Mouse (Mus musculus): ENCODE data around the gene Gm11027. TPM values are rescaled to one million over a fixed set of nuclear protein-coding genes. Genes with fewer than 3 reads are reported as not detected.
"Not testable (repeated sequence)": the region's sequence is repeated elsewhere in the genome, so short reads cannot be mapped to it uniquely, and the experiment has no call there.

Gene Gm11027
- not detected in 2 replicates for polyA plus RNA-seq (2012; rRNA removed)

- 94% methylated on average over 2 of the region's 2 CpGs for WGBS
- not testable (repeated sequence) for H3K4me1 ChIP-seq (ENCODE audit: control insufficient read depth, insufficient read depth, insufficient read length, low read length); H3K36me3 ChIP-seq (ENCODE audit: control insufficient read depth, insufficient read depth, low read length); H3K27ac ChIP-seq (ENCODE audit: insufficient read depth, low read depth, low read length); H3K4me3 ChIP-seq (ENCODE audit: low read depth, low read length); H3K27me3 ChIP-seq (ENCODE audit: control insufficient read depth, insufficient read depth, low read length)
Observed at GRCm38 (mm10) chr12:116275086-116275485, at the start of gene Gm11027. Gene Gm11027 (plus strand): TSS chr12:116275386.

GRCm38 (mm10) chr12:116226289-116227057 lies 48.7 kb upstream of the Gm11027 start:
- 79% methylated on average over 10 of the region's 10 CpGs for WGBS
- no peak overlapping the region for H3K27ac ChIP-seq (ENCODE audit: insufficient read depth, low read depth, low read length)

GRCm38 (mm10) chr12:116229451-116229850 lies 45.7 kb upstream of the Gm11027 start:
- H3K27ac ChIP-seq (ENCODE audit: insufficient read depth, low read depth, low read length): no peak overlapping the region
- 90% methylated on average over 3 of the region's 3 CpGs for WGBS
- H3K4me3 ChIP-seq (ENCODE audit: low read depth, low read length): no peak overlapping the region
- TF ChIP-seq POLR2A (IDR thresholded peaks at IDR 0.05; ENCODE audit: low read depth, low read length) (no peak), CTCF (IDR thresholded peaks at IDR 0.05; ENCODE audit: extremely low read depth, insufficient read length, insufficient replicate concordance, low read depth, low read length) (no peak)
- H3K4me1 ChIP-seq (ENCODE audit: control insufficient read depth, insufficient read depth, insufficient read length, low read length): no peaks in the 10 kb centered on the region
- H3K27me3 ChIP-seq (ENCODE audit: control insufficient read depth, insufficient read depth, low read length): no peaks in the 10 kb centered on the region
- H3K36me3 ChIP-seq (ENCODE audit: control insufficient read depth, insufficient read depth, low read length): no peaks in the 10 kb centered on the region

More at GRCm38 (mm10) chr12:116226289-116227057, 48.7 kb upstream of the Gm11027 start:
- Histone ChIP-seq H3K4me3 (ENCODE audit: low read depth, low read length) (no peak overlapping the region), H3K27me3 (ENCODE audit: control insufficient read depth, insufficient read depth, low read length) (no peaks in the 10 kb centered on the region), H3K36me3 (ENCODE audit: control insufficient read depth, insufficient read depth, low read length) (no peaks in the 10 kb centered on the region), H3K4me1 (ENCODE audit: control insufficient read depth, insufficient read depth, insufficient read length, low read length) (no peaks in the 10 kb centered on the region)
- no peak for TF ChIP-seq CTCF (IDR thresholded peaks at IDR 0.05; ENCODE audit: extremely low read depth, insufficient read length, insufficient replicate concordance, low read depth, low read length)
- no peak for TF ChIP-seq POLR2A (IDR thresholded peaks at IDR 0.05; ENCODE audit: low read depth, low read length)

- no peak for TF ChIP-seq POLR2A (IDR thresholded peaks at IDR 0.05; ENCODE audit: low read depth, low read length)
- no peak for TF ChIP-seq CTCF (IDR thresholded peaks at IDR 0.05; ENCODE audit: extremely low read depth, insufficient read length, insufficient replicate concordance, low read depth, low read length)
- Histone ChIP-seq H3K27ac (ENCODE audit: insufficient read depth, low read depth, low read length) (peak overlapping the region; percentile 33; the same call in 1 of the 2 replicates), H3K4me3 (ENCODE audit: low read depth, low read length) (no peak overlapping the region), H3K4me1 (ENCODE audit: control insufficient read depth, insufficient read depth, insufficient read length, low read length) (no peaks in the 10 kb centered on the region), H3K36me3 (ENCODE audit: control insufficient read depth, insufficient read depth, low read length) (no peaks in the 10 kb centered on the region), H3K27me3 (ENCODE audit: control insufficient read depth, insufficient read depth, low read length) (no peaks in the 10 kb centered on the region)
- WGBS: 17% methylated on average over 12 of the region's 12 CpGs
Observed at GRCm38 (mm10) chr12:116231612-116232011, 43.6 kb upstream of the Gm11027 start.

DNA sequence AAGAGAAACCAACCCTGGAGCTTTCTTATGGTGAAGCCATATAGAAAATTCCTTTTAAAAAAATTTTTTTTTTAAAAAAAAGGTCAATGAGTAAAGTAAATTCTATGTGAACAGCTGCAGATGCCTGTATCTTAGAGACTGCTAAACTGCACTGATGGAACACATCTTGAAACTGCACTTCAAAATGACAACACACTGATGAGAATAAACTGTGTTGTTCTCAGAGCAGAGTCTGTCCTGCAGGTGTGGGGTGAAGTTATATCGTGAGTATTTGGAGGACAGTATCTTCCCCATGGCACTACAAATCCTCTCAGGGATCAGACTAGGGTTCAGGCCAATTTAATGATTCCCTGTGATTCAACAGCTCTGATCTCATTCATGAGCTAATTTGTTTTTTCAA lies 43.1 kb upstream of the Gm11027 start:
- 62% methylated on average over 1 of the region's 1 CpGs for WGBS
- H3K4me1 ChIP-seq (ENCODE audit: control insufficient read depth, insufficient read depth, insufficient read length, low read length): no peaks in the 10 kb centered on the region
- H3K36me3 ChIP-seq (ENCODE audit: control insufficient read depth, insufficient read depth, low read length): no peaks in the 10 kb centered on the region
- H3K27ac ChIP-seq (ENCODE audit: insufficient read depth, low read depth, low read length): peak overlapping the region; percentile 33; the same call in 1 of the 2 replicates
- no peak overlapping the region for H3K4me3 ChIP-seq (ENCODE audit: low read depth, low read length)
- no peaks in the 10 kb centered on the region for H3K27me3 ChIP-seq (ENCODE audit: control insufficient read depth, insufficient read depth, low read length)
- TF ChIP-seq CTCF (IDR thresholded peaks at IDR 0.05; ENCODE audit: extremely low read depth, insufficient read length, insufficient replicate concordance, low read depth, low read length): no peak
- TF ChIP-seq POLR2A (IDR thresholded peaks at IDR 0.05; ENCODE audit: low read depth, low read length): no peak

- Histone ChIP-seq H3K36me3 (ENCODE audit: control insufficient read depth, insufficient read depth, low read length) (no peaks in the 10 kb centered on the region), H3K27ac (ENCODE audit: insufficient read depth, low read depth, low read length) (no peak overlapping the region), H3K27me3 (ENCODE audit: control insufficient read depth, insufficient read depth, low read length) (no peaks in the 10 kb centered on the region; the same call in 1 of the 2 replicates), H3K4me3 (ENCODE audit: low read depth, low read length) (no peak overlapping the region), H3K4me1 (ENCODE audit: control insufficient read depth, insufficient read depth, insufficient read length, low read length) (no peaks in the 10 kb centered on the region)
- TF ChIP-seq POLR2A (IDR thresholded peaks at IDR 0.05; ENCODE audit: low read depth, low read length) (no peak), CTCF (IDR thresholded peaks at IDR 0.05; ENCODE audit: extremely low read depth, insufficient read length, insufficient replicate concordance, low read depth, low read length) (peak; percentile 42; the same call in 1 of the 2 replicates)
- 76% methylated on average over 4 of the region's 4 CpGs for WGBS
Observed at GRCm38 (mm10) chr12:116235356-116235755, 39.8 kb upstream of the Gm11027 start.

DNA sequence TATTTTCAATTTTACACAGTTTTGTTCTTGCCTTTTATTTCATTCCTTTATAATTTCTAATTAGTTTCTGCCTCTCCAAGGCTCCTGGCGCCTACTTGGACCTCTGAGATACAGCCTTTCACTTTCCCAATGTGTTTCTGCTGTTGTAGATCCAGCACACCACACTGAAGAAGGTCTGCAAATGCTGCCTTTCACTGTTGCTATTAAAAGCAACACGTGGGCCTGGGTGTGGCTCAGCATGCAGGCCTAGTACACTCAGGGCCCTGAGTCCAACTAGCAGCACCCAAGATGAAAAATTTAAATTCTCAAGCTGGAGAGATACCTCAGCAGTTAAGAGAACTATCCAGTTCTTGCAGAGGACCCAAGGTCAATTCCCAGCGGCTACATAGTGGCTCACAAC lies 38.5 kb upstream of the Gm11027 start:
- 75% methylated on average over 3 of the region's 3 CpGs for WGBS

More for the DNA sequence above, 38.5 kb upstream of the Gm11027 start:
- Histone ChIP-seq H3K36me3 (ENCODE audit: control insufficient read depth, insufficient read depth, low read length) (no peaks in the 10 kb centered on the region), H3K27me3 (ENCODE audit: control insufficient read depth, insufficient read depth, low read length) (no peaks in the 10 kb centered on the region; the same call in 1 of the 2 replicates), H3K4me3 (ENCODE audit: low read depth, low read length) (no peak overlapping the region), H3K4me1 (ENCODE audit: control insufficient read depth, insufficient read depth, insufficient read length, low read length) (no peaks in the 10 kb centered on the region), H3K27ac (ENCODE audit: insufficient read depth, low read depth, low read length) (no peak overlapping the region)
- TF ChIP-seq CTCF (IDR thresholded peaks at IDR 0.05; ENCODE audit: extremely low read depth, insufficient read length, insufficient replicate concordance, low read depth, low read length) (no peak), POLR2A (IDR thresholded peaks at IDR 0.05; ENCODE audit: low read depth, low read length) (no peak)

Measured in small intestine, adult 2 months (tissue).